Comparison of ENCODE assay signal across 21 mouse cellular contexts in genomic region chr7:92698770-92699169, GRCm38 (mm10). TPM values are rescaled to one million over a fixed set of nuclear protein-coding genes. Genes with fewer than 3 reads are reported as not detected.
A peak's percentile ranks its signal among the peaks of the same experiment; 100 is the strongest.
DNase-seq lines count a peak whose midpoint lies in the region; ATAC-seq and TF ChIP-seq lines count a peak whose summit lies in the region.
"Had no signal": no experiment of that assay in that cellular context is flagged by ENCODE, and none has a peak within 500 bp of the region (broad histone marks: within the 10 kb centered on the region; RNA-seq: fewer than 3 reads in every experiment).

No protein-coding gene starts in this region.

- TF ChIP-seq CTCF in Patski (IDR thresholded peaks at IDR 0.05): no peak
- TF ChIP-seq CTCF in intestine, postnatal 0 days (IDR thresholded peaks at IDR 0.05; ENCODE audit: low read depth): no peak

- H3K36me3 ChIP-seq in intestine, postnatal 0 days (ENCODE audit: control insufficient read depth, insufficient read depth): no peaks in the 10 kb centered on the region
- H3K36me3 ChIP-seq: heart, embryonic 10.5 days; hindbrain, embryonic 15.5 days; limb, embryonic 13.5 days; stomach, embryonic 15.5 days had no signal

- peak; percentile 85 for ATAC-seq in Patski
- peak; percentile 96 for ATAC-seq in intestine, postnatal 0 days
- ATAC-seq: forebrain, embryonic 14.5 days had no signal

- no peaks in the 10 kb centered on the region for H3K4me1 ChIP-seq in intestine, postnatal 0 days (replicated peaks; ENCODE audit: control insufficient read depth, insufficient read depth, low read length)
- H3K4me1 ChIP-seq: heart, embryonic 10.5 days; hindbrain, embryonic 15.5 days; limb, embryonic 13.5 days; stomach, embryonic 15.5 days had no signal

- no peak overlapping the region for H3K4me2 ChIP-seq in intestine, postnatal 0 days (replicated peaks; ENCODE audit: low read depth)
- H3K4me2 ChIP-seq: hindbrain, embryonic 15.5 days; limb, embryonic 13.5 days; stomach, embryonic 15.5 days had no signal

- H3K4me3 ChIP-seq in intestine, postnatal 0 days (ENCODE audit: low read depth, low read length): no peak overlapping the region
- H3K4me3 ChIP-seq: heart, embryonic 10.5 days; hindbrain, embryonic 15.5 days; limb, embryonic 13.5 days; stomach, embryonic 15.5 days had no signal

- WGBS in intestine, postnatal 0 days: 41% methylated on average over 5 of the region's 5 CpGs

- in situ Hi-C loops in Patski (cut with MboI; ENCODE audit: low pct_unique_long_range_greater_than_20kb): no loop called here

- no peaks in the 10 kb centered on the region for H3K9me3 ChIP-seq in intestine, postnatal 0 days (ENCODE audit: control insufficient read depth)
- H3K9me3 ChIP-seq: heart, embryonic 10.5 days; hindbrain, embryonic 15.5 days; limb, embryonic 13.5 days; stomach, embryonic 15.5 days had no signal

- no peak overlapping the region for H3K27ac ChIP-seq in intestine, postnatal 0 days (ENCODE audit: low read depth, low read length)
- H3K27ac ChIP-seq: heart, embryonic 10.5 days; hindbrain, embryonic 15.5 days; limb, embryonic 13.5 days; liver, embryonic 14.5 days; stomach, embryonic 15.5 days had no signal

- POLR2A ChIA-PET in Patski (lab: Charles Lee): no interaction called here

- peak; percentile 66 for DNase-seq in adrenal gland, adult 2 months
- DNase-seq in adrenal gland, postnatal 4 days (ENCODE audit: low spot score in 2 of 2): no peak
- peak; percentile 60 for DNase-seq in 3134 (ENCODE audit: extremely low read depth, insufficient read length, low spot score)
- peak; percentile 17 for DNase-seq in Patski (ENCODE audit: low read depth, low spot score)
- DNase-seq in right cerebral cortex, postnatal 10 days (ENCODE audit: low spot score in 2 of 2): no peak
- no peak for DNase-seq in embryo, embryonic 10.5 days (ENCODE audit: low spot score)
- DNase-seq in kidney, adult 18-20 months: no peak
- DNase-seq: B cell, adult 2 months; cerebellum, adult 9-11 months; gastrocnemius, postnatal 36 days; heart, postnatal 36 days; kidney, adult 9 months; midbrain, embryonic 14.5 days; spleen, adult 18-20 months had no signal

- no peaks in the 10 kb centered on the region for H3K27me3 ChIP-seq in Patski
- H3K27me3 ChIP-seq in intestine, postnatal 0 days (replicated peaks; ENCODE audit: control insufficient read depth, insufficient read depth, low read length): no peaks in the 10 kb centered on the region
- H3K27me3 ChIP-seq: hindbrain, embryonic 15.5 days; stomach, embryonic 15.5 days had no signal

- no peak overlapping the region for H3K9ac ChIP-seq in intestine, postnatal 0 days (ENCODE audit: low read depth, low read length)
- H3K9ac ChIP-seq: hindbrain, embryonic 15.5 days; limb, embryonic 13.5 days; liver, embryonic 14.5 days; stomach, embryonic 15.5 days had no signal

- CTCF ChIA-PET in Patski (lab: Charles Lee): interaction anchor here (1.0 to 1.7 kb wide), 5 partner anchors 12 to 30 kb away, joined by 3 to 7 read pairs (median 3); partner anchors contain the start of gene Pcf11

RNA-seq across cellular contexts. Expression of gene Pcf11, which starts 29.0 kb away (rescaled TPM):
- 10 to 100 TPM; 45.2 to 68.5 TPM for total RNA-seq in adrenal gland, adult 2 months (2021)
- 17.2 and 20.2 TPM in 2 replicates for polyA plus RNA-seq in adrenal gland, adult 2 months (2012; rRNA removed)
- 10 to 100 TPM; 68.3 to 74.6 TPM for total RNA-seq in adrenal gland, postnatal 4 days (2021)
- 26.3 TPM for polyA plus RNA-seq in Patski (2021)
- polyA plus RNA-seq in intestine, postnatal 0 days (2015; fragmentation: Nextera tagmentation; extraction: Ambion mirVana): 11.7 and 13.2 TPM in 2 replicates

RNA-seq across cellular contexts. Expression of gene Rab30, which starts 42.6 kb away (rescaled TPM):
- total RNA-seq in adrenal gland, adult 2 months (2021): 1 to 10 TPM; 3.7 to 5.0 TPM
- polyA plus RNA-seq in adrenal gland, adult 2 months (2012; rRNA removed): 0.21 and 0.28 TPM in 2 replicates
- total RNA-seq in adrenal gland, postnatal 4 days (2021): 1 to 10 TPM; 7.6 to 8.0 TPM
- 9.8 TPM for polyA plus RNA-seq in Patski (2021)
- 328 and 422 TPM in 2 replicates for polyA plus RNA-seq in intestine, postnatal 0 days (2015; fragmentation: Nextera tagmentation; extraction: Ambion mirVana)

Comparison
In these comparisons a context has a peak if more than half of its experiments do, and no peak if none do; other contexts are left out.
1. DNase-seq: peak in adrenal gland, adult 2 months (single experiment), 3134 (single experiment) and Patski (single experiment); none in adrenal gland, postnatal 4 days (0 of 2), right cerebral cortex, postnatal 10 days (0 of 2), embryo, embryonic 10.5 days (single experiment) and kidney, adult 18-20 months (single experiment).
2. RNA of gene Rab30, which starts 42.6 kb away (polyA plus RNA-seq): 328 to 422 TPM in intestine, postnatal 0 days; 9.8 TPM in Patski (single experiment) and 0.21 to 0.28 TPM in adrenal gland, adult 2 months; every median in the first group is over 10 times any median in the second.